Mouse (Mus musculus) midbrain, postnatal 0 days (tissue): ENCODE results near the gene Abcg1. TPM values are rescaled to one million over a fixed set of nuclear protein-coding genes. Genes with fewer than 3 reads are reported as not detected.
A peak's percentile ranks its signal among the peaks of the same experiment; 100 is the strongest.

Experiments
- ATAC-seq: fragments of 200-750 bp; cut with Nextera tagmentation; 2 replicates; pipeline ENCODE4 v1.8.0; 2017; ENCODE audit warnings: moderate number of reproducible peaks, mild to moderate bottlenecking, moderate TSS enrichment, moderate library complexity; ENCODE audit not compliant: low FRiP score
- DNase-seq: peaks from one replicate; pipeline ENCODE4 v3.0.0-alpha.2; 2015; ENCODE audit warnings: low spot score
- H3K27ac ChIP-seq: fragments of 300-500 bp; sonication (generic); 2 replicates; pipeline ENCODE4 v1.5.1; 2014; ENCODE audit warnings: low read depth, mild to moderate bottlenecking, low read length, mixed read lengths
- H3K27me3 ChIP-seq: fragments of 300-500 bp; sonication (generic); 2 replicates; pipeline ENCODE4 v1.6.1; 2014; ENCODE audit warnings: low read length, control low read depth, mixed read lengths; ENCODE audit not compliant: insufficient read depth
- H3K36me3 ChIP-seq: fragments of 300-500 bp; sonication (generic); 2 replicates; pipeline ENCODE4 v1.6.1; 2014; ENCODE audit warnings: low read length, control low read depth, mixed read lengths; ENCODE audit not compliant: insufficient read depth
- H3K4me1 ChIP-seq: fragments of 300-500 bp; sonication (generic); 2 replicates; pipeline ENCODE4 v1.6.1; 2014; ENCODE audit warnings: mild to moderate bottlenecking, control low read depth, antibody characterized with exemption, low read length, mixed read lengths; ENCODE audit not compliant: insufficient read depth
- H3K4me2 ChIP-seq: fragments of 300-500 bp; sonication (generic); 2 replicates; pipeline ENCODE4 v1.6.1; 2014; ENCODE audit warnings: low read depth, mild to moderate bottlenecking, low read length, mixed read lengths; ENCODE audit not compliant: poor library complexity, severe bottlenecking
- H3K4me3 ChIP-seq: fragments of 300-500 bp; sonication (generic); 2 replicates; pipeline ENCODE4 v1.5.1; 2014; ENCODE audit warnings: low read depth, mild to moderate bottlenecking, low read length, moderate library complexity
- H3K9ac ChIP-seq: fragments of 300-500 bp; sonication (generic); replicated peaks from 2 replicates; pipeline ENCODE4 v1.6.1; 2014; ENCODE audit warnings: mild to moderate bottlenecking, low read length, moderate library complexity, mixed read lengths; ENCODE audit not compliant: poor library complexity, severe bottlenecking
- H3K9me3 ChIP-seq: fragments of 300-500 bp; sonication (generic); 2 replicates; pipeline ENCODE4 v1.6.1; 2016; ENCODE audit warnings: low read length, control low read depth
- CTCF ChIP-seq: IDR thresholded peaks from 2 replicates; pipeline ENCODE4 v1.5.1; 2016; ENCODE audit warnings: antibody characterized with exemption, mild to moderate bottlenecking
- WGBS: fragments of 180-500 bp; shearing (Covaris S2); extraction: QIAGEN DNeasy Blood & Tissue Kit; methylation state at CpG from one replicate; pipeline ENCODE4 v1.1.7; 2014; 5-methylcytosine and 5-hydroxymethylcytosine counted together
- polyA plus RNA-seq: library from polyadenylated mRNA; unstranded; fragments of >200 nt; fragmentation: Nextera tagmentation; extraction: Ambion mirVana; gene quantifications from 2 replicates; pipeline ENCODE4 v1.2.1, GENCODE M21; 2015
- total RNA-seq: library from RNA; depleted of rRNA; stranded (reverse); fragments of >200 nt; gene quantifications from 2 replicates; pipeline ENCODE4 v1.2.3, GENCODE M21; 2014

The Abcg1 gene
- total and polyA plus RNA-seq, 2 experiments from 2014 or later: 20.7 to 38.7 TPM

GRCm38 (mm10) chr17:31036168-31036876 lies 21.2 kb upstream of the Abcg1 start:
- ATAC-seq: peak; percentile 47; the same call in 1 of the 2 replicates
- Histone ChIP-seq H3K4me1 (no peaks in the 10 kb centered on the region), H3K27ac (0 out of 2 replicates have a peak overlapping the region, but pooled peaks have one; percentile 12), H3K36me3 (no peaks in the 10 kb centered on the region), H3K27me3 (no peaks in the 10 kb centered on the region), H3K4me3 (no peak overlapping the region), H3K4me2 (peak overlapping the region; percentile 20; the same call in 1 of the 2 replicates), H3K9ac (no peak overlapping the region), H3K9me3 (no peaks in the 10 kb centered on the region)
- TF ChIP-seq CTCF: no peak
- peak; percentile 65 for DNase-seq
- WGBS: 70% methylated on average over 22 of the region's 22 CpGs

GRCm38 (mm10) chr17:31037331-31037730 lies 20.1 kb upstream of the Abcg1 start:
- H3K9ac ChIP-seq: no peak overlapping the region
- TF ChIP-seq CTCF: no peak
- ATAC-seq: no peak
- no peak overlapping the region for H3K4me2 ChIP-seq
- H3K27ac ChIP-seq: no peak overlapping the region
- H3K4me1 ChIP-seq: no peaks in the 10 kb centered on the region
- WGBS: 78% methylated on average over 8 of the region's 8 CpGs
- no peaks in the 10 kb centered on the region for H3K9me3 ChIP-seq
- H3K36me3 ChIP-seq: no peaks in the 10 kb centered on the region
- no peaks in the 10 kb centered on the region for H3K27me3 ChIP-seq
- no peak for DNase-seq
- H3K4me3 ChIP-seq: no peak overlapping the region

- no peak overlapping the region for H3K4me3 ChIP-seq
- no peak overlapping the region for H3K27ac ChIP-seq
- DNase-seq (no peak), ATAC-seq (no peak)
- no peaks in the 10 kb centered on the region for H3K9me3 ChIP-seq
- no peaks in the 10 kb centered on the region for H3K4me1 ChIP-seq
- H3K36me3 ChIP-seq: no peaks in the 10 kb centered on the region
- H3K4me2 ChIP-seq: no peak overlapping the region
- H3K9ac ChIP-seq: no peak overlapping the region
- TF ChIP-seq CTCF: no peak
- no peaks in the 10 kb centered on the region for H3K27me3 ChIP-seq
- 77% methylated on average over 4 of the region's 4 CpGs for WGBS
Observed at GRCm38 (mm10) chr17:31038381-31038780, 19.1 kb upstream of the Abcg1 start.

GRCm38 (mm10) chr17:31039626-31040025 lies 17.8 kb upstream of the Abcg1 start:
- DNase-seq (no peak), ATAC-seq (no peak)
- Histone ChIP-seq H3K4me2 (no peak overlapping the region), H3K4me3 (no peak overlapping the region), H3K9me3 (no peaks in the 10 kb centered on the region), H3K4me1 (no peaks in the 10 kb centered on the region), H3K9ac (no peak overlapping the region), H3K27me3 (no peaks in the 10 kb centered on the region), H3K27ac (no peak overlapping the region), H3K36me3 (no peaks in the 10 kb centered on the region)
- no peak for TF ChIP-seq CTCF
- WGBS: 78% methylated on average over 7 of the region's 7 CpGs

GRCm38 (mm10) chr17:31040421-31040820 lies 17.1 kb upstream of the Abcg1 start:
- DNase-seq: no peak
- Histone ChIP-seq H3K4me3 (no peak overlapping the region), H3K9me3 (no peaks in the 10 kb centered on the region), H3K27ac (no peak overlapping the region), H3K36me3 (no peaks in the 10 kb centered on the region), H3K4me2 (no peak overlapping the region), H3K27me3 (no peaks in the 10 kb centered on the region), H3K9ac (no peak overlapping the region), H3K4me1 (no peaks in the 10 kb centered on the region)
- no peak for ATAC-seq
- TF ChIP-seq CTCF: no peak
- WGBS: 89% methylated on average over 7 of the region's 7 CpGs

- WGBS: 58% methylated on average over 2 of the region's 2 CpGs
- ATAC-seq: no peak
- no peaks in the 10 kb centered on the region for H3K27me3 ChIP-seq
Observed at GRCm38 (mm10) chr17:31042751-31043150, 14.7 kb upstream of the Abcg1 start.

More at GRCm38 (mm10) chr17:31042751-31043150, 14.7 kb upstream of the Abcg1 start:
- H3K4me2 ChIP-seq: no peak overlapping the region
- H3K4me1 ChIP-seq: no peaks in the 10 kb centered on the region
- H3K9ac ChIP-seq: no peak overlapping the region
- no peak overlapping the region for H3K27ac ChIP-seq
- H3K9me3 ChIP-seq: no peaks in the 10 kb centered on the region
- H3K4me3 ChIP-seq: no peak overlapping the region
- H3K36me3 ChIP-seq: no peaks in the 10 kb centered on the region
- no peak for DNase-seq
- no peak for TF ChIP-seq CTCF
